Mouse (Mus musculus) left cerebral cortex, adult 8-10 months (tissue): Measurements from ENCODE around the gene Det1. TPM values are rescaled to one million over a fixed set of nuclear protein-coding genes. Genes with fewer than 3 reads are reported as not detected.
A peak's percentile ranks its signal among the peaks of the same experiment; 100 is the strongest.

Source experiments
- DNase-seq, 2 experiments: peaks; one replicate each; pipeline ENCODE4 v3.0.0; 2022; ENCODE audit warnings: low spot score in 2 of 2
- total RNA-seq, 4 experiments: library from RNA; stranded (reverse); gene quantifications; 2 replicates each; pipeline ENCODE4 v1.2.4; 2022

Gene Det1
- total RNA-seq, 4 experiments from 2014 or later: 6.3 to 7.1 (median 6.4) TPM

DNA sequence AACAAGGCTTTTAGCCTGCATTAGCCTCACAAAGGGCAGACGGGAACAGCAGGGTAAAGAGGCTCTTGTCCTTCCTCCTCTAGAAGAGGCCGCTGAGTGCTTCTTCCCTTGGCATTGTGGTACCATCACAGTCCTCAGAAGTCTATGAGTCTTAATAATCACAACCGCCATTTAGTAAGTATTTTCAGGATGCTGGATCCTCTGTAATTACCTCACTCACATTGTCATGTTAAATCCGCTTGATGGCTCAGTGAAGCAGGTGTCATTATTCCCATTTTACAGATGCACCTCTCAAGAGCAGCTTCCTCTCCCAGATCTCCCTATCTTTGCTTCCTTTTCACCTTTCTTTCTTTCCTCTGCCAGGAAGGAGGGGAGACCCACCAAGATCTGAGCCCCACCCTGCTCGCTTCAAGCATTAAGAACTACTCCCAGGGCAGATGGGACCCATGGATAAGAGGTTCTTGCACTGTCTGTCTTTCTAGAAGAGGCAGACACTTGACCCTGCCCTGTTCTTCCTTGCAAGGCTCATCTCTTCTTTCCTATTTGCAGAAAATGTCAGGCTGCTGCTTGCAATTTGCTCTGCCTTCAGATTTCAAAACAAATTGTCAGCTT, 8.1 kb upstream of the Det1 start:
- DNase-seq: no peak

DNA sequence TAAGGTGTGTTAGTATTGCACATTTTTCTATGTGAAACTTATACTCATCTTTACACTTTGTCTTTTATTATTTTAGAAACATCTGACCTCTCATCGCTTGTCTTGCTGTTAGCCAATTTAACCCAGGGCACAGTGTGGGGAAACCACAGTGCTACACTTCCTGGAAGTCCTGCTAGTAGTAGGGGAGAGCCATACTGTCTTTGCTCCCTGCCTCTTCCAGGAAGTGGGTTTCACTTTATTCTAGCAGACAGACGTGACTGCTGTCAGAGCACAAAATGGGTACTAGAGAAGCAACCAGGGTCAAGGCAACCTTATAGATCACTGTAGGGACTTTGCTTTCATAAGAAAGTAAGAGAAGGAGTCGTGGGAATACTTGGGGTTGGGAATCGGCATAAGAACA, 7.0 kb upstream of the Det1 start:
- DNase-seq: no peak

DNA sequence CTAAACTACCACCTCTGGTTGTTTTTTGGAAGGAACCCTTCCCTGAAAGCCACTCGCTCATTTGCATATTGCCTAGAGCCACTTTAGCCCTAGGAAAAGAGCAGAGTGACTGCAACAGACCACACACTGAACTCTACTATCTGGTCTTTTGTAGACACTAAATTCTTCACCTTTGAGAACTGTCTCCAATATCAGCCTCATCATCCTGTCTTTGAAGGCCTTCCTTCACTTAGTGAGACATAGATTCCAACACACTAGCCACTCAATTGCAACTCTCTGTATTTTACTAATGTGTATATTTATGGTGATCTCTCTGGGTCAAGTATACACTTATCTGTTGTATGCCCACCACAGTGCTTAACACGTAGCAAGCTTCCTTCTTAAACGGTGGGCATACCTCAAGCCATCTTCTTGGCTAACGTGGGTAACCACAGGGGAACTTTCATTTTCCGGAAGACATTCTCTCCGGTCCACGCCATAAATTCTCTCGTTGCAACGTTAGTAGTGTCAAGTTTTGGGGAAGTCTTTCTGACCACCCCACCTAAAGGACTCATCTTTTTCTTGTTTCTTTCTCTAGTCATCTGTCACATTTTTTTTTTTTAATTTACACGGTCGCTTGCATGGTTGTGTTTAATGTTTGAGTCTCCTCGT, 872 bp downstream of the Det1 start:
- DNase-seq: no peak

DNA sequence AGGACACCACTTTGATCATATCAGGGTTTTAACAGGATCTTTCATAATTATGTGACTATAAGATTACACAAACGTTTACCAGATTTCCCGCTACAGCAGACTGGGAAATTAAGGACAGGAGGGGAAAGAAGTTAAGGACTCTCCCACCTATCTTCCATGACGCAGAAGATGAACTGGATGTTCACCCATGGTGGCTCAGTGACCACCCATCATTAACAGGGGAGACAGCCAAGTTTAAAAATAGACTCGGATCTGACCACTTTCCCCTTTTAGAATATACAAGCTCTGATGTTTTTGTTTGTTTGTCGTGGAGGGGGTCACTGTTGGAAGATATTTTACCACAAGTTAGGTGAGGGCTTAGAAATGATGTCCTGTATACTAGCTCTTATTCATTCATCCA, 5.5 kb downstream of the Det1 start:
- no peak for DNase-seq

DNA sequence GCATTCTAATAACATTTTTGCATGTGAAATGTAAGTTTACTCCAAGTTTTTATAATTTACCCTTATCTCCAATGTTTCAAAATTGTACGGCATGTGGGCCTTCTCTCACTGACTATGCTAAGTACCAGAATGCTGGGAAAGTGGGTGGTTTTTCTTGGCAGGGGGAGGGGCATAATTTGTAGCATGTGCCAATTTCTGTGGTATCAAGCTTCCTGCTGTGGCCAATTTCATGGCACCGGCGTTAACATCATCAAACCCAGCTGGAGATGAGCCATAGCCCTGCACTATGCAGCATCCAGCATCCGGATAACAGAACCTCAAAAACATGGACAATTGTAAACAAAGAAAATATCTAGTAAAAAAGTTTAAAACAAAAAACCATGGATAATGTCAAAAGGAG, 9.8 kb downstream of the Det1 start:
- DNase-seq: no peak

DNA sequence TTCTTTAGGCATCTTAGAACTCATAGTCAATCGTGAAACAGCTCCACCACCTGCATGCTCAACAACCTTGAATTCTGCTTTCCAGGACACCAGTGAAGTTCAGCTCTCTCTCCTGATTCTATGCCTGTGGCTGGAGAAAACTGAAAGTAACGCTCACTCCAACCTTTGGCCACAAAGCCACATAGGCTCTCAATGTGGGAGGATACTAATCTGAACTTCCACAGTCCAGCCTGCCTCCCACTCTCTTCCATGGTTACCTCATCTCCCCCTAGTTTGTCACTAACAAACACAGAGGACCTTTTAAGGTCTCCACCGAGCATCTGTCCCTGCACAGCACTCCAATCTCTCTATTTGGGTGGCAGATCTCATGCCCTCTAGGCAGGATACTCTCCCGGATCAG, 11.4 kb downstream of the Det1 start:
- no peak for DNase-seq

DNA sequence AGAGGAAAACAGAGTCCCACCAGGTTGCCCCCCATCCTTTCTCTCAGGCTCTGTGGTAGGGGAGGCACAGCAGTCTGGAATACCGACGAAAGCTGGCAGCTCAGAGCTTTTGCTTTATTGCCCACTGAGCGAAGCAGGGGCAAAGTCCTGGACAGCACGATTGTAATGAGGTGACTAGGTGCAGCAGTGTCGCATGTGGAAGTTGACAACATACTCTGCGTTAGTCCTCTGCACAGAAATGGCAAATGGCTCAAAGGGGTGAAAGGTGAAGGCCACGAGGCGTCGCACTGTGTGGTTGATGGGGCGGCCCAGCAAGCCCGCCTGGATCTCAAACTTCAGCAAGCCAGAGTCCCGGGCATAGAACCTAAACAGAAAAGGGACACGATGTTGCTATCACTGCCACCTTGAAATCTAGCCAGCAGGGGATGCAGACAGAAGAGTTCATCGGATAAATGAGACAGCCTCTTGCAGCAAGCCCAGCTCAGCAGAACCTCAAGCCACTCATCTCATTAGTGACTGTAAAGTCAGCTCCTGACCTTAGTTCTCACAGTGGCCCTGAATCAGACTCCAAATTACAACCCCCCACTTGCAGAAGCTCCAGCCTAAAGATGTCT, 19.2 kb downstream of the Det1 start:
- no peak for DNase-seq

DNA sequence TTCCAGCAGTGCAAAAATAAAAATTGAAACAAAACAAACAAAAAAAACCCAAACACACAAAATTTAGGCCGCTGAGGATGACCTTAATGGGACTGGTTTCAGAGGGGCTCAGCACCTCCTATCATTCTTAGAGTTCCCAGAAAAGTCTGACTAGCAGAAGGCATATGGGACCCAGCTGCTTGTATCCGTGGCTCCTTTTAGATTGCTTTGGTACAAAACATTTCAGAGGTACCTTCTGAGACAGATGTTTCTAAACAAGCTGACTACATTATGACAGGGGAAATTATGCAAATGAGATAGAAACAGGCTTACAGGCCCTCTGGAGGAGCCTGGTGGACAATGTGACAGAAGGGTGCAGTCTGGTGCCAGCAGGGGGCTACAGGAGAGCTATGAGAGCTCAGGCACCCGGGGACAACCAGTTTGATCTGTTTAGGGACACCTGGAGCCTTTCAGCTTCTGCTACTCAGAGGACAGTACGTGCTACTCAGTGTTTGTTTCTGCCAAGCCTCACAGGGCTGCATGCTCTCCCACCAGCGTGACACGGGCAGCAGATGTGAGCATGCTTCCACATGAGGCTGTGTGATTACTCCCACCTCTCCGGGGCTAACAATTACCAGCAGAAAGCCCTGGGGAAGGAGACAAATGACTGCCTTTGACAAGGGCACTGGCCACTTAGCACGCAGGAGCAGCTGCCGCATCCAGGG, 20.2 kb downstream of the Det1 start:
- DNase-seq: no peak

DNA sequence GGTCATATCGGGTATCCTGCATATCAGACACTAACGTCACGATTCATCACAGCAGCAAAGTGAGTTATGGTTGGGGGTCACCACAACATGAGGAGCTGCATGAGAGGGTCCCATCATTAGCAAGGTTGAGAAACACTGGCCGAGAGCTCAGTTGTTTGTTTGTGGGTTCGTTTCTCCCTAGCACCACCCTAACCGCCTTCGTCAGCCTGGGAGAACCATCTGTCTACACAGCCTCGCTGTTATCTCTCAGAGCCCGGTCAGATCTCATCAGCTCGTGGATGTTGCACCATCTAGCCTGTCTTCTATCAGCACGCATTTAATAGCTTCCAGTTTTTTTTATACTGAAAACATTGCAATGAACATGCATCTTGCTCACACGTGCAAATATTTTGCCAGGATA, 28.7 kb downstream of the Det1 start:
- no peak for DNase-seq

DNA sequence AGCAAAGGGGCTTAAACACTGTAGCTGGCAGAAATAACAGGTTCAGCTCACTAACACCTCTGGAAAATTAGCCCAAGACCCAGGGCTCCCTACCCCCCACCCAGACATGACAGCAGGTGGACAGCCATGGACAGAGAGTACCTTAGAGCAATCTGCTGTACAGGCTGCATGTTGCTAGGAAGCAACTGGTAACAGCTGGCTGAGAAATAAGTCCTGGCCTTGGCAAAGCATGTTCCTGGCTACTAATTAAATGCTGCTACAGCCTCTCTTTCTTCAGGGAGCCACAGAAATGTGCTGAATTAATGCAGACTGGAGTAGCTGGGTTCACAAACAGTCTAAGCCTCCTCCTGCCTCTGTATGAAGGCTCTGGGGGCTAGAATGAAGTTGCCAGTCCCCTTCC, 32.3 kb downstream of the Det1 start:
- DNase-seq: no peak

DNA sequence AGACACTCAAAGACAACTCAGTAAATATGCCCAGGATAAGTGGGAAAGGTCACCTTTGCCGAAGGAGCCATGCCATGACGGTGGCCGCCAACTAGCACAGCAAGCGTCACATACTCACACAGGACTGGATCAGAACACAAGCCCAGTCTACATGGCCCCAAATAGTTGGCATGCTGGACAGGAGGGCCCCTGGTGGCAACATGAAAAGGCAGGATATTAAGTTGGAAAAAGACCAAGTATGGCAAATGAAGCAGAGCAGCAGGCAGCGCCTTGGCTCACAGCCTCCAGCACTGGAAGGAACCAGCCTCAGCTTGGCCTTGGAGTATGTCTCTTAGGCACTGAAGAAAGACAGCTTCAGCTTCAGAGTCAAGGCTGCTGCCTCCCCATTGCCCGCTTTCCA, 33.3 kb downstream of the Det1 start:
- DNase-seq: peak in 1 of 2 experiments; percentile 2

DNA sequence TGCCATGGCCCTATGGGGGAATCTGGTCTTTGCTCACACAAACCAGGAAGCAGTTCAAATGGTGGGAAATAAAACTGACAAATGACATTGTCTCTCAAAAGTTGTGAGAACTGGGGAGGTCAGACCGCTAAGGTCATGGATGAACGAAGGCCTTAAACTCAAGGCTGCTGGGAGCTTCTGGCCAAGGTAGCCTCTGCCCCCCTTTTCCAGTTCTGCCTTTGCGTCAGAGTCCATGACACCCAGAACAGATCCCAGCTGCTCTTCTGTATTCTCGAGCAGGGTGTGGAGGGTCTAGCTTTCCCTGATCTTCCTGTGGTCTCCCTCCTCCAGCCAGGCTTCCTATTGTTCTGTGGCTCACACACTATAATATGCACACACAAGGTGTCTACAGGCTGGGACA, 39.9 kb downstream of the Det1 start:
- no peak for DNase-seq

DNA sequence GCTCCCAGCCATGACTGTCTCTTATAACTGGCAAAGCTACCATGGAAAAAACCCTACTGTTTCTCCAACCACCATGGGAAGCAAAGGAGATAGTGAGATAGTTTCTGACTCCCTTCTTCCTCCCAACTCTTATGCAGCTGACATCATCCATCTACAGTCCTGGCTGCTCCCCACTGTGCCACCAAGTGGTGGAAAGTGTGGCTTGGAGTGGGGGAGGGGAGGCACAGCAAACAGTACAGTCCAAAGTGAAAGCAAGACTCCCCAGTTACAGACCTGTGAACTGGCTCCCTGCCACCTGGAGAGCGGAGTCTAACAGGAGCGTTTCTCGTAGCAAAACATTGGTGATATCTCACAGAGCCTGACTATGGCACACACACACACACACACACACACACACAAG, 43.2 kb downstream of the Det1 start:
- DNase-seq: no peak

DNA sequence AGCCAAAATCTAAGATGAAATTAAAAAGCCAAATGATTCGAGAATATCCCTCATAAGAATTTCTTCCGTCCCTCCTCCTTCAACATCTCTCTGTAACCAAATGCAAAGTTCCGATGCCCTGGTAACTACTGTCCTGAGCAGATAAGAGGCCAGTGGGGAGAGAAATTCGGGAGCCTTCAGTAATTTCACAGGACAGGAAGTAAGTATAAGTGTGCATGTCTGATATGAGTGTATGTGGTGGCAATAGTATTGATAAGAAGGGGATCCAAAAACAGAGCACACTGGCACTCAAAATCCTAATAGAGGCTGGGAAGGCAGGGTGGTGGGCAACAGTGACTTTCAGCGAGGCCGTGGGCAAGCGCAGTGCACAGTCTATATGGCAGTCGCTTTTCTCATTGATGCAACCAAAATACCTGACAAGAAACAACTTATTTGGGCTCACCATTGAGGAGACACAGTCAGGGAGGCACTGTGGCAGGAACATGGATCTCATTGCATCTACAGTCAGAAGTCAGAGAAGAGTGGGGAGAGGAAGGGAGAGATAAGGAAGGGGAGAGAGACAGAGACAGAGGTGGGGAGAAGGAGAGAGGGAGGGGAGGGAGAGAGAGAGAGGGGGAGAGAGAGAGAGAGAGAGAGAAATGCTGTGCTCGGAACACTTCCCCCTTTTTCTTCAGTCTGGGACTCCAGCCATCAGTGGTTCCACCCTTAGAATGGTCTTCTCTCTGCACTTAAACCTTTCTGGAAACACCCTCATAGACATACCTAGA, 47.1 kb downstream of the Det1 start:
- no peak for DNase-seq

DNA sequence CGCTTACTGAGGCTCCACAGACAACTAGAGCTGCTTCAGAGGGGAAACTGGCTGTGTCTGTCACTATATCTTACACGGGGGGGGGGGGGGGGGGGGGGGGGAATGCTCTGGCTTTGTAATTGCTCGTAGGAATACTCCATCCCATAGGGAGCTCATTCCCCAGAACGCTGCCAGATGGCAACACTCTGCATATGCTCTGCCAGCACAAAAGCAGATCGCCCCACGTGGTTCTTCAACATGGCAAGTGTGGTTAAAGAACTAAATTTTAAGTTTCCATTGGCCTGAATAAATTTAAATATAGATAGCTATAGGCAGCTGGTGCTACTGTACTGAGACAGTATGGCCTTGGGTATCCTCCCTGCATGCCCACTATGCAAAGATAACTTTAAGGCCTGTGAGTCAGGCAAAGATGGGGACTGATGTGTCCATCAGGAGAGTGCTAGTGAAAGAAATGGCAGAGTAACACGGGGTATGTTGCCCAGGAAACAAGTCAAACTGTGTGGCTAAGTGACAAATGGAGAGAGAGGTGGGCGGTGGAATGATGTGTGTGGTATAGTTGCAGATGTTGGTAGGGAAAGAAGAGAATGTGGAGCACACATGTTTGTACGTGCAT, 49.1 kb downstream of the Det1 start:
- DNase-seq: peak; percentile 38 to 71

DNA sequence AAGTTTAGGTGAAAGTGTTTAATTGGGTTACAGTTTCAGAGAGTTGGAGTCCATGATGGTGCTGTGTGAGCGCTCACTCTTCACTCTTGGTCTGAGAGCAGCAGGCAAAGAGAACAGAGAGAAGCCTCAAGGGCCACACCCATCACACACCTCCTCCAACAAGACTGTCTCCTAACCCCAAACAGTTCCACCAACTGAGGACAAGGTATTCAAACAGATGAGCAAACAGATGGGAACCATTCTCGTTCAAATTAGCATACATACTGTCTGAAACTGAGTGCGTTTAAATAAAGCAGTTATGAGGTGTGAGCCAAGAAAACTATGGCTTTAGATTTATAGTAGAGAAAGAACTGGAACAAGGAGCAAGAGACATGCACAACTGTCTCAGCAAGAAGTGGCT, 50.4 kb downstream of the Det1 start:
- peak in 1 of 2 experiments; percentile 51 for DNase-seq

DNA sequence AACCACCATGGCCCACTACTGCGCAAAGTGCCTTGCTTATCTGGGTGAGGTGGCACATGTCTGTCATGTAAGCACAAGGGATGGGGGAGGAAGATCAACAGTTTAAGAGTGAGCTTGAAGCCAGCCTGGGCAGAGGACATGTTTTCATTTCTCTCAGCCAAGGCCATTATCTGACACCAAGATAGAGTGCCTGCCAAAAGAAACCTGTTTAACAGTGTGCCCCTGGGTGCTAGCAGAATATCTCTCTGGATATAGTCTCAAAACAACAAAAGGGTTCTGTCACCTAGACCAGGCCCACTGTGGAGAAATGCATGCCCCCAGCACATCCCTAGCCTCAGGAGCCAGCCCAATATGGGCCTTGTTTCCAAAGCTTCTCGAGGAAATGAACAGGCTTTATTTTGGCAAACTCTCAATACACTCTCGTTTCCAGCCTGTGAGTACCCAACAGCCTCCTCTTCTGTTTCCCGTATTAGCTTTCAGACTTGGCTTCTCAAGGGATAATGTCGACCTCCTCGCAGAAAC, 52.4 kb downstream of the Det1 start:
- no peak for DNase-seq

DNA sequence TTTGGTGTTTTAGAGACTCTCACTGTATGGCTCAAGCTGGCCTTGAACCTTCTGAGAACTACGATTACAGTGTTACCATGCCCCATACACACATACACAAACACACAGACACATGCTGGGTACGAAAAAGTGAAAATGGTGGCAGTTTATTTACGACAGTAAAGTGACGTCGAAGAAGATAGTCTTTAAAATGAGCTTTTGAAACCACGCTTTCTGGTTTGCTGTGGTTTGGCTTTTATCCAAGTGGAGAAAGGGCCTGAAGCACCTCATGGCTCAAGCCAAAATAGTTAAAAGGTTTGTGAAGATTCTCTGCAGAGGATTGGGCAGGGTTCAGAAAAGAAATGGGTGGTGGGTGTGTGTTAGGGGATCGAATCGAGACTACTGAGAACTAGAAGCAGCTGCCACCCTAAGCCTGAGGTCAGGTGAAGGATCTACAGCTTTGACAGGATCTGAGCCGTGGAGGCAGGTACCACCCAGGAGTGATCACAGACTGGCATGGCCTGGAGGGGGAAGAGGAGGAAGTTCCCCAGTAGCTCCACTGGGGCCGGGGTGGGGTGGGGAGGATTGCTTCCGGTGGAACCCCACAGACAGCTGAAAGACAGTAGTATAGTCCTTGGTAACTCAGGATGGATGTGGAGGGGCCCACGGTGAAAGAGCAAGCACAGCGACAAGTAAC, 53.0 kb downstream of the Det1 start:
- DNase-seq: no peak

DNA sequence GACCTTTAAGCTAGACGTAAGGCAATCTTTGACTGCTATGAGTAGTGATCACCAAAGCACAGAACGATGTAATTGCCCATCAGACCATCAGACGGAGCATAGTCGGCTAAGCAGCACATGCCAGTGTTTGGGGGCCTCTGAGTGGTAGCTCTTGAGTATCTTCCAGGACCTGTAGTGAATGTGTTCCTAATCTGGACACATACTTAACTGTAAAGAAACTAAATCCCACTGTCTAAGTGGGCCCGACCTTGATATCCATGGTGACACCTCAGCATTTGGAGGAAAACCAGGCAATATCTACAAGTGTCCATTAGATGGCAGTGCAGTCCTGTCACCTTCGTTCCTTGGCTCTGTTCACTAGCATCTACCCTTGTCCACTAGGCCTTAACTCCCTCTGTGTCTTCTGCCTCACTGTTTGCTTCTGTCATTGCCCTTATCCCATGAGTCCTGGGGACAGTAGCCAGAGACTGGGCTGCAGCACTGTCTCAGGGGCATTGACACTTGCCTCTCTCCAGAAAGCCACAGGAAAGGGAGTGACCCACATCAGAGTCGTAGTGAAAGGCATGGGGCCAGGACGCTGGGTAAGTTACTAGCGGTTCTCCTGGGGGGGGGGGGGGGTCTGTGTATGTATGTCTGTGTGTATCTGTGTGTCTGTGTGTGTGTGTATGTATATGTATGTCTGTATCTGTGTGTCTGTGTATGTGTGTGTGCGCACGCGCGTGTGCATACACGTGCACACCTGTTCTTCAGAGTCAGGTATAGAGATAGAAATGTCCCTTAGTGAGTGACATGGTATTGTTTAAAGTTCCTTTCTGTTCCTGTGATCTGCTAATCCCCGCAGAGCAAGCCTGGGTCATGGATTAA, 55.5 kb downstream of the Det1 start:
- DNase-seq: peak in 1 of 2 experiments; percentile 27
